In genomic region chr1:126597376-126597775, GRCm38 (mm10) we compare ENCODE assay signal across 8 mouse cellular contexts.
DNase-seq lines count a peak whose midpoint lies in the region; ATAC-seq and TF ChIP-seq lines count a peak whose summit lies in the region.

No protein-coding gene starts in this region.

- 48% methylated on average over 3 of the region's 3 CpGs for WGBS in midbrain, embryonic 11.5 days
- WGBS in midbrain, embryonic 16.5 days = 39% methylated on average over 3 of the region's 3 CpGs

- no peak for TF ChIP-seq CTCF in gastrocnemius, adult 2 months (IDR thresholded peaks at IDR 0.05)

- H3K27me3 ChIP-seq in midbrain, embryonic 11.5 days (ENCODE audit: control insufficient read depth, insufficient read depth, low read length) = no peaks in the 10 kb centered on the region
- H3K27me3 ChIP-seq in midbrain, embryonic 16.5 days (ENCODE audit: control insufficient read depth, insufficient read depth, low read depth, low read length) = no peaks in the 10 kb centered on the region

- H3K9ac ChIP-seq in midbrain, embryonic 11.5 days (ENCODE audit: low read length) = no peak overlapping the region
- no peak overlapping the region for H3K9ac ChIP-seq in midbrain, embryonic 16.5 days (ENCODE audit: low read depth, low read length)

- no peaks in the 10 kb centered on the region for H3K9me3 ChIP-seq in midbrain, embryonic 11.5 days (ENCODE audit: control insufficient read depth, low read length)
- H3K9me3 ChIP-seq in midbrain, embryonic 16.5 days (replicated peaks; ENCODE audit: control insufficient read depth, low read length, poor library complexity, severe bottlenecking) = no peaks in the 10 kb centered on the region

- H3K4me2 ChIP-seq in midbrain, embryonic 11.5 days = no peak overlapping the region
- H3K4me2 ChIP-seq in midbrain, embryonic 16.5 days (ENCODE audit: low read length) = no peak overlapping the region

- H3K4me3 ChIP-seq in gastrocnemius, adult 2 months = no peak overlapping the region
- H3K4me3 ChIP-seq in midbrain, embryonic 11.5 days (ENCODE audit: low read depth, low read length) = no peak overlapping the region
- H3K4me3 ChIP-seq in midbrain, embryonic 16.5 days (ENCODE audit: low read depth, low read length) = no peak overlapping the region

- intact Hi-C loops in gastrocnemius, adult 2 months (cut with DNase I) = no loop called here

- peaks cover 23% of the 10 kb centered on the region for H3K4me1 ChIP-seq in midbrain, embryonic 11.5 days (ENCODE audit: control insufficient read depth, insufficient read depth, low read length)
- H3K4me1 ChIP-seq in midbrain, embryonic 16.5 days (ENCODE audit: control insufficient read depth, insufficient read depth, low read length) = peaks cover 4% of the 10 kb centered on the region

- H3K27ac ChIP-seq in gastrocnemius, adult 2 months = no peak overlapping the region
- no peak overlapping the region for H3K27ac ChIP-seq in midbrain, embryonic 11.5 days (ENCODE audit: low read depth, low read length)
- no peak overlapping the region for H3K27ac ChIP-seq in midbrain, embryonic 16.5 days (ENCODE audit: low read length)

- peak; percentile 75 for ATAC-seq in midbrain, embryonic 11.5 days (ENCODE audit: low FRiP score)
- no peak for ATAC-seq in midbrain, embryonic 16.5 days

- no peaks in the 10 kb centered on the region for H3K36me3 ChIP-seq in midbrain, embryonic 11.5 days (ENCODE audit: control insufficient read depth, insufficient read depth, low read length)
- no peaks in the 10 kb centered on the region for H3K36me3 ChIP-seq in midbrain, embryonic 16.5 days (ENCODE audit: control insufficient read depth, insufficient read depth, low read length)

- peak; percentile 58 for DNase-seq in gastrocnemius, adult 2 months
- DNase-seq in gastrocnemius, adult 8-10 months (ENCODE audit: low spot score in 2 of 2) = no peak
- peak; percentile 83 for DNase-seq in midbrain, embryonic 11.5 days (ENCODE audit: low spot score, missing footprints)
- DNase-seq in kidney, postnatal 14 days = peak; percentile 69
- DNase-seq in retina, embryonic 14.5 days (ENCODE audit: low spot score) = peak; percentile 67
- DNase-seq in cerebellum, postnatal 14 days = no peak
- no peak for DNase-seq in spleen, adult 18-20 months

Comparison
In these comparisons a context has a peak if more than half of its experiments do, and no peak if none do; other contexts are left out.
1. DNase-seq: peak in gastrocnemius, adult 2 months (single experiment), midbrain, embryonic 11.5 days (single experiment), kidney, postnatal 14 days (single experiment) and retina, embryonic 14.5 days (single experiment); none in gastrocnemius, adult 8-10 months (0 of 2), cerebellum, postnatal 14 days (0 of 2) and spleen, adult 18-20 months (0 of 2).